Mouse (Mus musculus) layer of hippocampus, adult 9-10 months (tissue): Measurements from ENCODE around the gene Top2a.

Source experiments
- DNase-seq: peaks from one replicate; pipeline ENCODE4 v3.0.0; 2022; ENCODE audit warnings: low spot score

The Top2a gene

DNA sequence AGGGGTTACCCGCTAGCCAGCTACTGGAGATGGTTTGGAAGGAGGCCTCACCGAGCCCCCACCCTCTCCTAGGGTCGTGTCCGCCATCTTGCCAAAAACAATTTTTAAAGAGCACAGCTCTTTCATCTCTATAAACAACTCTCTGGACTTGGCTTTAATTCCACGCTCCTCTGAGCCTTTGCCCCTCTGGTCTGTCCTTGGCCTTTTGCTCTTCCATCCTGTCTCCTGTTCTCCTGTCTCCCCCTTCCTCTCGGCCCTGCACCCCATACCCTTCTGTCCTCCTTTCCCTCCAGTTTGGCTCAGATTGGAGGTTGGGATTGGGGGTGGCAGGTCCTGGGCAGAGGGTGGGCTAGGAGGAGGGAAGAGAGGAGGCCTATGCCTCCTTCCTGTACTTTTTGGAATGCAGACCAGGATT is 59.8 kb downstream of the Top2a start:
- no peak for DNase-seq

DNA sequence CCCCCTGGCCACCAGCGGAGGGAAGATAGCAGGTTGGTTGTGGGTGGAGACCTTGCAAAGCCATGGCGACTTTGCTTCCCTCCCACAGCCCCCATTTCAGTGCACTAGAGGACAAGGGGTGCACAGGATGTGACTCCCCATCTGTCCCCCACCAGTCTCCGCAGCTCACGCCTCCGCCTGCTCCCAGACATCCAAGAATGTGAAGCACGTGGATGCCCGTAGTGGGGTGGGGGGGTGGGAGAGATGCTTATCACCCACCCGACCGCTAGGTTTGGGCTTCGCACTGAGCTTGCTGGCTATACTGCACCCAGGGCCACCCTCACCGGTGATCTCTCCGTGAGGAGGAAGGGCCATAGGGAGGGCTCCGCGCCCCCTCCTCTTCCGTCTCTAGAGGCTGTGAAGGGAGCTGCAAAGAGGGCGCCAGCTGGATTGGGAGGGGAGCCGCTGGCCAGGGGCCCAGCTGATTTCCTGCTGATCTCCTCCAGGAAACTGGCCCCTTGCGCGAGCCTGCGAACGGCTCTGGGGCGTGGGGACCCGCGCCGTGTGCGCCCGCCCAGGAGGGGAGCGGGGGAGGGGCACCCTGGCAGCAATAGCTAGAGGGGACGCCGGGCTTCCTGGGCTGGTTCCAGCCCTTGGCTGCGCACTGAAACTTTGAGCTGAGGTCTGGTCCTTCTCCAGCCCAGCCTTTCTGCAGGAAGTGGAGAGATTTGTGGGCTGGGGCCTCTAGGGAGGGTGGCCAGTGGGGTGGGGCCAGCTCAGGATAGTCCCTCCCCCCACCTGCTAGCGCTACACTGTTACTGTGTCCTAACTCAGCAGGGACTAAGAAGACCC is 60.6 kb downstream of the Top2a start:
- DNase-seq, result no peak

DNA sequence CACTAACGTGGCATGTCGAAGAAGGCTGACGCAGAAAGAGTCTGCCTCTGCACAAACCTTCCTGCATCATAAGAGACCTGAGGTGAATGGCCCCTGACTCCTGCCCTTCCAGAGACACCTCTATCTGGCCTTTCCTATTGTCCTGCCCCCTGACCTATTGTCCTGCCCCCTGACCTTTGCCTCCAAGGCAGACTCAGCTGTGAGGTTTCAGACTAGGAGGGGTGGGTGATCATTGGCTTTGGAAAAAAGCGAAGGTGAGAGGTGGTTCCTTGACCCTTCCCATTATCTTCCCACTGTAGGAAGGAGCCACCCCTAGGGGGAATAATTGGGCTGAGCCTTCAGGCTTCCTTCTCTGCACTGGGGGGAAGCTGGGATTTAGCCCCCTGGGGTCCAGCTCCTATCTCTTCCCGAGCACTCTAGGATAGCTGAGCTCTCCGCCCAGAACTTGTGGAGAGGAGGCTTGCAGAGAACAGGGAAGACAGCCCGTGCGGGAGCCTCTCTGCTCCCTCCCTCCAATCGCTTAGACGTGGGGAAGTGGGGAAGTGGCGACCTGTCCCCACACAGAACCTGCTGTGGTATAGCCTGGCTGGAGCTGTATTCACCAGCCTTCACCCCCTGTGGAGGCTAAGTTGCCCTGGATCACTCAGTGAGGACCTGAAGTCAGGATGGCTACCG is 61.4 kb downstream of the Top2a start:
- DNase-seq, result no peak

DNA sequence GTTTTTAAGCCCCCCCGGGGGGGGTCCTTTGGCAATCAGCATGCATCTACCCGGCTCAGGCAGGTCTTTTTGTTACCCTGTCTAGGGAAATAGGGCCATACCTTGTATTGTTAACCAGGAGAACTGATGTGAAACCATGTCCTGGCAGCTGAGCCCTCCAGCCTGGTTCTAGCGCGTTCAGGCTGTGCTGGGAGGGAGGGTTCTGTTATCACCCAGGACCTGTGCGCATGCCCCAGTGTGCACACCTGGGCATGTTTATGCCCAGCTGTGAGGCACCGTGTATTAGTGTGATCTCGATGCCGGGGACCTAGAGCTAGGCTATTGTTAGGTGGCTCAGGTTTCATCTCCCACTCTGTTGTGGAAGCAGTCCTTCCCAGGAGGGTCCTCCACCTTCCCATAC is 62.2 kb downstream of the Top2a start:
- no peak for DNase-seq

DNA sequence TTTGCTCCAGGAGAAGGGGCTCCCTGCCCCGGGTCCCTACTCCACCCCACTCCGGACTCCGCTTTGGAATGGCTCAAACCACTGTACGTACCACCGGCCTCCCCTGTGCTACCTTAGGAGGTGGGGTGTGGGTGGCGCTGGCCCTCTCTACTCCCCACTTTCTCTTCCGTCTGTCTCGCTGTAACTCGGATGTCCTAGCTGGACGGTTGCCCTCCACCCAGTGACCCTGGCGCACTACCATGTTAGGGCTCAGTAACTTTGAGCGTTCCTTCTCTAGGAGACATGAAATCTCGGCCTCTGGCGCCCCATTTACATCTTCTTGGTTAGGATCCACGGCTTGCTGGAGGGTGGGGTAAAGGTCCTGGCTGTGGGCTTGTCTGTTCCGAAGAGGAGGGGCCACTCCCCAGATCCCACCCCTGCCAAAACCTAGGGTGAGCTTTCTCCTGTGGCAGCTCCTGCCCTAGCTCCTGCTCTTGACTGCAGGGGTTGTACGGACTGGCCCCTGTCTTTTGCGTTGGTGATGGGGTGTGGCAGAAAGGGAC is 62.9 kb downstream of the Top2a start:
- no peak for DNase-seq

DNA sequence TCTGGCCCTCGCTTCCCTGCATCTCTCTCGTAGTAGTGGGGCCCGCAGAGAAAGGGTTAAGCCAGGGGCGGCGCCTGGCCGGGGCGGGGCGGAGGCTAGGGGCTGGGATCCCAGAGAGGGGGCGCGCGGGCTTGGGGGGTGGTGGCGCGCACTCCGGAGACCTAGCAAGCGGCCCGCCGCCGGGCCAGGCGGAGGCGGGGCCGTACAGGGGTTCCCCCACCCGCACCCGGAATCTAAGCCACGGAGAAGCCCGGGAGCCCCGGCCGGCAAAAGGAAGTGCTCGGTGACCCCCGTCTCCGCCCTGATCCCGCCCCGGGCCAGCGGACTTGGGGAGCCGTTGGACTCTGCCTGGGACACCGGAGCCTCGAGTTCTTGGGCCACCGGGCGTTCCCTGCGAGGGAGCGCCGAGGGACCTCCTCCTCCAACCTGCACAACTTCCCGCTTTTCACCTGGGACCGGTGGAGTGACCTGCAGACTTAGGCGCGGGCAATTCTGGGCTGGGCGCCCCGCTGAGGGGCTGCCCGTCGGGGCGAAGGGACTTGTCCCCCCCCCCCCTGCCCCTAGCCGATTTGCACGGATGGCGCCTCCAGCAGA is 63.6 kb downstream of the Top2a start:
- DNase-seq, result no peak

DNA sequence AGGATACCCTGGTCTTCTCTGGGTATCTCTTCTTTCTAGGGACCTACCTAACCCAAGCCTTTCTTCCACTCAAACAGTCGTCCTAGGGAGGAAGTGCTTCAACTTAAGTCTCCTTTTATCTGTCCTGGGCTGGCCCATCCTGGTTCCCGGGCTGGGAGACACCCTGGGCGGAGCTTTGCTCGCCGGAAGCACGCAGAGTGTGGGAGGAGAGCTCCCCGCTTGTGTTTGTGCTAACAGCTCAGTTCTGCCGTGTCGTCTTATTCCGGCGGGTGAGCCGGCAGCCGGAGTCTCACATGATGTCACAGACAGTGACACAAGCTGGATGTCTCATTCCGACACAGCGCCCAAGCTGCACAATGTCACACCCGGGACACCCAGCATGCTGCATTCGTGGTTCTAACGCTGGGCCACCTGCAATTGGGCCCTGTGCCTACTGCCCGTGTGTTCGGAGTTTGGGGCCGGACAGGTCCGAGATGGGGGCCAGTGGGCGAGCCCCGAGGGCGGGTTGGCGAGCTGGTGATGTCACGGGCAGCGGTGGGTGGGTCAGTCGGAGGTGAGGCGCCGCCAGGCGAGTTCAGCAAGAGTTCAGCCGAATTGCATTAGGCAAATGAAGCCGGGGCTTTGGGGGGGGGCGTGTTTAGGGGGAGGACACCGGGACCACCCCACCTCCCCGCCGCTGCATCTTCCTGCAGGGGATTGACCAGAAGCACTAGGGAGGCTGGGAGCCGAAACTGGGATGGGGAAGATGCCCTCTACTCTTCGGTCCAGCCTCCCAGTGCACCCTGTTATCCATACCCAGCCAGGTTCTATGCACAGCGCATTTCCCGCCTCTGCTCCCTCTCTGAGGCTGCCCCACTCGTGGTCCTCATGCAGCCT is 64.3 kb downstream of the Top2a start:
- no peak for DNase-seq

DNA sequence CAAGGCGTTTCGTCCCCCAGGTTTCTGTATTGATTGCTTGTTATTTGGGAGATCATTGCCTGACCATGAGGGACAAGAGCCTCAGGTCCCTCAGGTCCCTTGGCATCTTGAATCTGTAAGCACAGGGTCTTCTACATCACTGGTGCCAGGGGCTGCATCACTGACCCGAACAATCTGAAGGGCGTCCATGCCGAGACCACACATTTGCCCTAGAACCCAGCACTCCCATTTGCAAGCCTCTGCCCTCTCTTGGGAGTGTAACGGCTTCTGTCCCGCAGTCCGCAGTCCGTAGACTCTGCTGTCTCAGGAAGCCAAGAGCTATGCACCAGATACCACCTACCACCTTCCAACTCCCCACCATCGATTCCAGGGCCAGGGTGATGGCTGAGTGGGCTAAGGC is 67.6 kb downstream of the Top2a start:
- DNase-seq, result no peak

DNA sequence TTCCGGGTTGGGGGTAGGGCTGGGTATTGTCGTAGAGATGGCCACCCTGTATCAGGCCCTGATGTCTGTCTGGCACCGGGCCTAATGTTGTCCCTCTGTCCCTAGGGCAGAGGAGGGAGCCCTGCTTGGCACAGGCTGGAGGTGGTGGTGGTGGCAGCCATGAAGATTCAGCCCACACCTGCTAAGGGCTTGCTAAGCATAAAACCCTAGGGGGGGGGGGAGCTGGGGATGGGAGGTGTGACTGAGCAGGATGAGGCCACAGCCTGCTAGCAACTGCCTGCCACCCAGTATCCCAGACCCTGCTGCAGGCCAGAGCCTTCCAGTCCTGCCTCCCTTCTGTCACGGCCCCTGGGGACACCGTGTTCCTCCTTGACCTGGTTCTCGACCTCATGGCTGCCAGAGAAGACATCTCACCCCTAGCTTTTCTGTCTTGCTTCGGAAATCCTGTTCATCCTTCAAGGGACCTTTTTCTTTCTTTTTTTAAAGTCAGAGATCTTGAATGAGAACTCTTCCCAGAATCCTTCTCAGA is 68.2 kb downstream of the Top2a start:
- DNase-seq, result no peak

DNA sequence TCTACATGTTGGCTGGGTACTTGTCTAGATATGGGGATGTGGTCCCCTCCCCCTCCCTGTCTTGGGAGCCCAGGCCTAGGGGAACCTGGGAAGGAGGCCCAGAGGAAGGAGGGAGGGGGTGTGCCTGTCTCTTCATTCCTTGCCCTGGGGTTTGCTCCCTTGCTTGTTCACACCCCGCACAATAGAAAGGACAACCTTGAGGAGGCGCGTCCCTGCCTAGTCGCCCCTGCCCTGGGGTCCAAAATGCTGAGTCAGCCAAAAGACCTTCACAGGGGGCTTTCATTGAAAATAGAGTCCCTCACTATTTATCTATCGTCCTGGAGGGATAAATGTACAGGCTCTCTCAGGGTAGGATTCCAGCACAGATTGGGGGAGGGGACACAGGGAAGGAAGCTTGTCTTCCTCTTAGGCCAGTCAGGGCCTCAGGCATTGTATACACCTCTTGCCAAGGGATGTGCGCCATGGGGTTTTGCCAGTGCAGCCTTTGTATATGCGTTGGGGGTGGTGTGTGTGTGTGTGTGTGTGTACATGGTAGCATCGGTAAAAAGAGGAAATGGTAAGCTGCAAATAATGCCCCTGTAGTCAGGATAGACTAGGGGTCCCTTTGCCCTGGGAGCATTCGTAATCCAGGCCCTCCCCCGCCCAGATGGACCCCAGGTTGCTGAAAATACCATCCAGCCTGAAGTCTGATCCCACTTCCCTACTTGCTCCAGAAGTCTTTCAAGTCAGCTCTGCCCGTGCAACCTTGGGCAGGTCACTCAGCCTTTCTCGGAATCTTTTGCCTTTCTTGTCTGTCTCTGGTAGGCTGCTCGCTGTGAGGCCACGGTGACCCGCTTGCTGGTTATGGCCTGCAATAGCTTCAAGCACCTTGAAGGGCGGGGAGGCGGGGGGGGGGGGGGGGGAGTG is 68.9 kb downstream of the Top2a start:
- no peak for DNase-seq

DNA sequence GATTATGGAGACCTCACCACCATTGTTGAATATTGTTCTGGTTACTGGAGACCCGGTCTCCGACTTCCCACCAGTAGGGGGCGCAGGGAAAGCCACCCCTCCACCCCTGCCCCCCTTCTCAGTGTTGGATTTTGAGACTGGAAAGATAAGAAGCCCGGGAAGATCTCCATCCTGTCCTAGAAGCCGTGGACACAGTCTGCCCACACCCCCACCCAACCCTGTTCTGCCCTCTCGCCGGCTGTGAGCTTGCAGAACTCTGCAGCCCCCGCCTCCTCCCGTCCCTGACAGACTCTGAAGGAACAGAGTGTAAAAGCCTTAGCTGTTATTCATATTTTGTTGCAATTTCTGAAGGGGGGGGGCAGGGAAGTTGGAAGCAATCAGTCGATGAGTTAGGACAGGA is 69.6 kb downstream of the Top2a start:
- DNase-seq, result no peak

DNA sequence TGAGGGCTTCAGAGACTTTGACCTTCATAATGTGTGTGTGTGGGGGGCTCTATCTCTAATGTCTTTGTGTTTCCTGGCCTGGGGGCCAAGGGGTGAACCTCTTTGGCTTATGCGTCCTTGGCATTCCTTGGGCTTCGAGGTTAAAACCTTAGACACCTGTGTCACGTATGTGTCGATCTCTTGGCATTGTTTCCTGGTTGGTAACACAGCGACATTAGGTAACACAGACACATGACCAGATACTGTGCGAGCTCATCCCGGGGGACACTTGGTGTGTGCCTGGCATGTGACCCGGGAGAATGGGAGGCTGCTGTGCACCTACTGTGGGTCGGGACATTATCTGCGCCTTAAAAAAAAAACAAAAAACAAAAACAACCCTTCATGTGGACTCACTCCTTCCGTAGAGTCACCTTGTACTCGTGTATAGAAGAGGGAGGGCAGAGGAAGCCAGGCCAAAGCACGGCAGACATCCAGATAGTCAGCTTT is 70.1 kb downstream of the Top2a start:
- no peak for DNase-seq

DNA sequence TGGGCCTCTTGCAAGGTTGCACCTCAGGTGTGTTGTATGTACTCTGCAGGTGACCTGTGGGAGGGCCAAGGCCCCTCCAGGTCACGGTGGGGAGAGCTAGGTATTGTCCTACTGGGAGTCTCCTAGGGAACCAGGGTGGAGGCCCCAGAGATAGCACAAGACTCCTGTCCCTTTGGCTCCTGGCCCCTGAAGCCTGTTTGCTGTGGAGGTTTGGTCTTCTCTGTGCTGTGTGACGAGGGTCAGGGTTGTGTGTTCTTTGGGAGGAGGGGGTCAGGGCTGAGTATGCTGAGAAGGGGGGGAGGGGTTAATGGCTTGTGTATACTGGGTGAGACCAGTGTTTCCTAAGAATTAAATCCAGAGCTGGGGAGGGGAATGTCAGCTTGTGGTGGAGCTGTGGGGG is 70.6 kb downstream of the Top2a start:
- no peak for DNase-seq

DNA sequence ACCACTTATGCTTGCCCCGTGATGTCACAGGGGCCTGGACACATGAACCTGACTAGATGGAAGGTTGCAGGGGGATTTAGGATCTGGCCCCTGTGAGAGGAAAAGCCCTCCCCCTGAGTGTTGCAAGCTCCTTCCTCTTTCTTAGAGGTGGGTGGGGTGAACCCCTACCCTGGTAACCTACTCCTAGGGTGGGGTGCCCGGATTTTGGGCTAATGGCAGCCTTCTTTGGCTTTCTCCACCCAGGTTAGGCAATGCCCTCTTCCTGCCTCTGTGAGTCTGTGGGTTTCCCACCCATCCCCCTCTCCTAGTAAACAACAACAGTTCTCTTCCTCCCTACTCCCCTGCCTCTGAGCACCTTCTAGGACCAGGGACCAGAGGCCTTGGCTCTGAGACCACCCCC is 71.3 kb downstream of the Top2a start:
- no peak for DNase-seq

DNA sequence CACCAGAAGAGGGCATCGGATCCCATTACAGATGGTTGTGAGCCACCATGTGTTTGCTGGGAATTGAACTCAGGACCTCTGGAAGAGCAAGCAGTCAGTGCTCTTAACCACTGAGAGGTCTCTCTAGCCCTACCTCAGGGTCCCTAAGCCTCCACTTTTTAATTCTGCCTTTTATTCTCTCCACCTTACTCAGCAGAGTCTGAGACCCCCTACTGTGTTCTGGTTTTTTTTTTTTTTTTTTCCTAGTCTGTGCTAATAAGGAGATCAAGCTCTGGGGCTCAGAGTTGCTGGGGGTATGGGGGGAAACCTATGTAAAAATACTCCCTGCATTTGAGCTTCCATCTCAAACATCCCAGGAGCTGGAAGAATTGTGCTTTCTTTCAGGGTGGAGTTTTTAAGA is 71.9 kb downstream of the Top2a start:
- DNase-seq, result no peak

DNA sequence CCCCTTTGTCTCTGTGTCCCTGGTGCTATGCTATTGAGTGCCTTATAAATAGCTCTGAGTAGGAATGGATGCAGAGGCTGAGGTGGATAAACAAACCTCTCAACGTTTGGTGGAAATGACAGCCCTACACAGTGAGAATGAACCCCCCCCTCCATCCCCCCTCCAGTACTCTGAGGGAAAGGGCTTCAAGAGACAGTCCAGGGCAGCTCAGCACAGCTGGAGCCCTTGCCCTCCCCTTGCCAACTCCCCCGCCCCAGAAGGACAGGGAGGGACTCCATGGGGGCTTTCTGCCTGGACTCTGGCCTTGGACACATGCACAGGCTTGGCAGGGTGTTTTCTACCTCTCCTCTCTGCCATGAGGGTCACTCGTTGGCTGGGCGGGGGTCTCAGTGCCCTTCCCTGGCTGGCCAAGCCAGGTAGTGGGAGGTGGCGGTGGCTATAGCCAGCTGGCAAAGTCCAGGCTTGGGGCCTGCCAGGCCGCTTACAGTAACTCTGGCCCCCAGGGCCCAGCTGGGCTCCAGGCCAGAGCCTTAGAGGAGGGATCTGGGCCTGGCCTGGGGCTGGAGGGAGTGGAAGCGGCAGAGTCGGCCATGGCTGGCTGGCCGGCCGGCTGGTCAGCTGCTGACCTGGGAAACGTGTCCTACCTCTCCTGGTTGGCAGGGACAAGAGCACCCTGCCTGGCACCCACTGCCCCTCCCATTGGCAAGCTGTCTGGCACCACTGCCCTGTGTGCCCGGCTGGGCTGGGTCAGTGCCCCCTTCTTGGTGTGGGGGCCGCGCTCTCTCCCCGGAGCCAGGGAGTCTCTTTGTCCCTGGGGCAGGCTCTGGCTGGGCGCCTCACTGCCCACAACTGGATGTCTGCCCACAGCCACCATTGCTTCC is 72.7 kb downstream of the Top2a start:
- DNase-seq, result no peak

DNA sequence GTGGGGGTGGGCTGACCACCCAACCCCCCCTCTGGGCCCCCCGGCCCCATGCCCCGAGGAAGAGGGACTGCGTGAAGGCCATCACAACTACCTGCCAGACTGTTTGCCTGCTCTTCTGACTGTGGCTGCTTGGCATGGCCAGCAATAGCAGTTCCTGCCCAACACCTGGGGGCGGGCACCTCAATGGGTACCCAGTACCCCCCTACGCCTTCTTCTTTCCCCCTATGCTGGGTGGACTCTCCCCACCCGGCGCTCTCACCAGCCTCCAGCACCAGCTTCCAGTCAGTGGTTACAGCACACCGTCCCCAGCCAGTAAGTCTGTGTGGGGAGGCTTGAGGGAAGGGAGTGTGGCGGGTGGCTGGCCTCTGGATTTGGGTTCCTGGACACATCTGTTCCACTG is 73.5 kb downstream of the Top2a start:
- DNase-seq, result no peak

DNA sequence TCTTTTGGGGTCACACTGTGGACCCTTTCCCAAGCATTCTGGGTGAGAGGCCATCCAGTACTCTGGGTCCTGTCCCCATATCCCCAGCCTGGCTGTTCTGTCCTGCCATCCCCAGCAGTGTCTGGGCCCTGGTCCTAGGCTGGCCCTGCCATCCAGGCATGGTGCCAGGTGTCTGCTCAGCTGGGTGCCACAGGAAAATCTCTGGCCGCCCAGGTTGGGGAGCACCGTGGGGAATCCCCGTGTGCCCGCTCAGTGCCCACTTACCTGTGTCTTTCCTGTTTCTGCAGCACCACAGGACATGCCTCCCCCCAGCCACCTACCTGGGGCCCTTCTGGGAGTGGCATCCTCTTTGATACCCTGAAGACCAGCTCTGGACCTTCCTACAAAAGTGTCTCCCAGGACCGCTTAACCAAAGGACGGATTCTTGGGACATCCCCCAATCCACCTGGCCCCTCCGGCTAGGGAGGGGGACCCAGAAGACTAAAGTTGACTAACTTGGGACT is 74.0 kb downstream of the Top2a start:
- no peak for DNase-seq

DNA sequence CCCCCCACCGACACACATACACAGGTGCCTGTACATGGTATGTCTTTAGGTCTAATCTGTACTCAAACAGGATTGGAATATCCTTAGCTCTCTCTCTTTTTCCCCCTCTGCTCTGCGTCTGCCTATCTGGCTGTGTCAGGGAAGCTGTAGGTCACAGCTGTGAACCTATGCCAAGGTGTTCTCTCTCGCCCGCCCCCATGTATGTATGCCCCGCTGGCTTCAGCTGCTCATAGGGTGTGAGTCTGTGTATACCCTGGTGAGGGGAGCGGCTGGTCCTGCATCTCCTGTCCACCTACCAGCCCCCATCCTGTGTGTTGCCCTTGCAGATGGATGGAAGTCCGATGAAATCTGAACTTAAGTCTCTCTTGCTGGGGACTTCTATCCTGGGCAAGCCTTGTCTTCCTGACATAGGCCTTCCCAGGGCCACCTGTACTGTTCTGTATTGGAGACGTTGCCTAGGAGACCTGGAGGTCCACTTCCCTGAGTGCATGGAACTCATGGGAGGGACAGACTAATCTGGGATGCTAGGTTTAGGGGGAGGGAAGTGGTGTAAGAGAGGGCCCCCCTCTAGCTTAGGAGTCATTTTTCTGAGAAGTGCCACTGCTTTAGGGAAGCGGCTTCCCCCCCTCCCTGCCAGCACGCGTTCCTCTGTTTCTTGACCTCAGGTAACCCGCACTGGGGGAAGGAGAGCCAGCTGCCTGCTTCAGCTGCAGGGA is 74.6 kb downstream of the Top2a start:
- DNase-seq, result no peak
